Mouse (Mus musculus): ENCODE results near the gene Tbc1d8. TPM values are rescaled to one million over a fixed set of nuclear protein-coding genes. Genes with fewer than 3 reads are reported as not detected.
A peak's percentile ranks its signal among the peaks of the same experiment; 100 is the strongest.

The Tbc1d8 gene
- 14.5 and 18.0 TPM in 2 replicates for polyA plus RNA-seq (2015; fragmentation: Nextera tagmentation; extraction: Ambion mirVana)

- Histone ChIP-seq H3K36me3 (ENCODE audit: insufficient read depth, low read length) (no peaks in the 10 kb centered on the region), H3K27ac (ENCODE audit: low read length) (peak within 1 kb of the TSS; percentile 94), H3K27me3 (replicated peaks; ENCODE audit: insufficient read depth, low read length) (no peaks in the 10 kb centered on the region), H3K9me3 (ENCODE audit: low read length) (no peaks in the 10 kb centered on the region), H3K4me3 (ENCODE audit: low read depth, low read length) (peak within 1 kb of the TSS; percentile 80), H3K4me2 (replicated peaks; ENCODE audit: low read depth, low read length) (peak within 1 kb of the TSS; percentile 86), H3K4me1 (ENCODE audit: insufficient read depth, low read depth, low read length) (0 out of 2 replicates have a peak, but pooled peaks cover 2% of the 10 kb centered on the region), H3K9ac (replicated peaks; ENCODE audit: low read depth) (peak within 1 kb of the TSS; percentile 90)
- peak; percentile 97 for DNase-seq (ENCODE audit: low spot score)
- WGBS = under 1% methylated on average over 73 of the region's 90 CpGs
- peak; percentile 97 for ATAC-seq
- TF ChIP-seq EP300 (IDR thresholded peaks at IDR 0.05) (no peak), CTCF (IDR thresholded peaks at IDR 0.05) (0 out of 2 replicates have a peak, but pooled peaks have one; percentile 2)
Measured at GRCm38 (mm10) chr1:39478057-39478895, at the start of gene Tbc1d8. TSS of gene Tbc1d8 (minus strand) at chr1:39478755.

- DNase-seq (ENCODE audit: low spot score) (no peak), ATAC-seq (no peak)
- Histone ChIP-seq H3K4me2 (replicated peaks; ENCODE audit: low read depth, low read length) (no peak overlapping the region), H3K9me3 (ENCODE audit: low read length) (no peaks in the 10 kb centered on the region), H3K9ac (replicated peaks; ENCODE audit: low read depth) (no peak overlapping the region), H3K36me3 (ENCODE audit: insufficient read depth, low read length) (no peaks in the 10 kb centered on the region), H3K4me1 (ENCODE audit: insufficient read depth, low read depth, low read length) (no peaks in the 10 kb centered on the region), H3K27me3 (replicated peaks; ENCODE audit: insufficient read depth, low read length) (no peaks in the 10 kb centered on the region), H3K4me3 (ENCODE audit: low read depth, low read length) (no peak overlapping the region), H3K27ac (ENCODE audit: low read length) (no peak overlapping the region)
- WGBS = 77% methylated on average over 6 of the region's 6 CpGs
- TF ChIP-seq CTCF (IDR thresholded peaks at IDR 0.05) (no peak), EP300 (IDR thresholded peaks at IDR 0.05) (no peak)
Measured at GRCm38 (mm10) chr1:39528319-39528718, 49.8 kb upstream of the Tbc1d8 start.

- ATAC-seq (peak; percentile 65; the same call in 1 of the 2 replicates), DNase-seq (ENCODE audit: low spot score) (peak; percentile 83)
- no peak overlapping the region for H3K4me2 ChIP-seq (replicated peaks; ENCODE audit: low read depth, low read length)
- no peaks in the 10 kb centered on the region for H3K36me3 ChIP-seq (ENCODE audit: insufficient read depth, low read length)
- TF ChIP-seq EP300 (IDR thresholded peaks at IDR 0.05) = no peak
- peak; percentile 91 for TF ChIP-seq CTCF (IDR thresholded peaks at IDR 0.05)
- no peaks in the 10 kb centered on the region for H3K27me3 ChIP-seq (replicated peaks; ENCODE audit: insufficient read depth, low read length)
- no peak overlapping the region for H3K9ac ChIP-seq (replicated peaks; ENCODE audit: low read depth)
- H3K9me3 ChIP-seq (ENCODE audit: low read length) = no peaks in the 10 kb centered on the region
- H3K4me1 ChIP-seq (ENCODE audit: insufficient read depth, low read depth, low read length) = no peaks in the 10 kb centered on the region
- WGBS = 11% methylated on average over 7 of the region's 7 CpGs
- no peak overlapping the region for H3K4me3 ChIP-seq (ENCODE audit: low read depth, low read length)
- H3K27ac ChIP-seq (ENCODE audit: low read length) = no peak overlapping the region
Measured at GRCm38 (mm10) chr1:39527432-39527831, 48.9 kb upstream of the Tbc1d8 start.

- Histone ChIP-seq H3K4me2 (replicated peaks; ENCODE audit: low read depth, low read length) (no peak overlapping the region), H3K9me3 (ENCODE audit: low read length) (no peaks in the 10 kb centered on the region), H3K27ac (ENCODE audit: low read length) (no peak overlapping the region), H3K9ac (replicated peaks; ENCODE audit: low read depth) (no peak overlapping the region), H3K36me3 (ENCODE audit: insufficient read depth, low read length) (no peaks in the 10 kb centered on the region), H3K4me3 (ENCODE audit: low read depth, low read length) (no peak overlapping the region), H3K4me1 (ENCODE audit: insufficient read depth, low read depth, low read length) (no peaks in the 10 kb centered on the region), H3K27me3 (replicated peaks; ENCODE audit: insufficient read depth, low read length) (no peaks in the 10 kb centered on the region)
- 76% methylated on average over 9 of the region's 9 CpGs for WGBS
- DNase-seq (ENCODE audit: low spot score) (no peak), ATAC-seq (no peak)
- TF ChIP-seq CTCF (IDR thresholded peaks at IDR 0.05) (no peak), EP300 (IDR thresholded peaks at IDR 0.05) (no peak)
Measured at GRCm38 (mm10) chr1:39526371-39527167, 48.0 kb upstream of the Tbc1d8 start.

- Histone ChIP-seq H3K9me3 (ENCODE audit: low read length) (no peaks in the 10 kb centered on the region), H3K4me3 (ENCODE audit: low read depth, low read length) (no peak overlapping the region), H3K36me3 (ENCODE audit: insufficient read depth, low read length) (no peaks in the 10 kb centered on the region), H3K27ac (ENCODE audit: low read length) (no peak overlapping the region), H3K4me2 (replicated peaks; ENCODE audit: low read depth, low read length) (no peak overlapping the region), H3K4me1 (ENCODE audit: insufficient read depth, low read depth, low read length) (no peaks in the 10 kb centered on the region), H3K27me3 (replicated peaks; ENCODE audit: insufficient read depth, low read length) (no peaks in the 10 kb centered on the region), H3K9ac (replicated peaks; ENCODE audit: low read depth) (no peak overlapping the region)
- ATAC-seq = peak; percentile 40; the same call in 1 of the 2 replicates
- TF ChIP-seq EP300 (IDR thresholded peaks at IDR 0.05) = no peak
- WGBS = 60% methylated on average over 7 of the region's 7 CpGs
- DNase-seq (ENCODE audit: low spot score) = peak; percentile 65
Measured at GRCm38 (mm10) chr1:39525763-39526162, 47.2 kb upstream of the Tbc1d8 start.

- Histone ChIP-seq H3K4me3 (ENCODE audit: low read depth, low read length) (no peak overlapping the region), H3K36me3 (ENCODE audit: insufficient read depth, low read length) (no peaks in the 10 kb centered on the region), H3K9me3 (ENCODE audit: low read length) (no peaks in the 10 kb centered on the region), H3K4me1 (ENCODE audit: insufficient read depth, low read depth, low read length) (no peaks in the 10 kb centered on the region), H3K9ac (replicated peaks; ENCODE audit: low read depth) (no peak overlapping the region), H3K4me2 (replicated peaks; ENCODE audit: low read depth, low read length) (no peak overlapping the region), H3K27ac (ENCODE audit: low read length) (no peak overlapping the region), H3K27me3 (replicated peaks; ENCODE audit: insufficient read depth, low read length) (no peaks in the 10 kb centered on the region)
- DNase-seq (ENCODE audit: low spot score) (peak; percentile 58), ATAC-seq (0 out of 2 replicates have a peak, but pooled peaks have one; percentile 37)
- WGBS = 22% methylated on average over 5 of the region's 5 CpGs
- TF ChIP-seq CTCF (IDR thresholded peaks at IDR 0.05) = peak; percentile 79
- no peak for TF ChIP-seq EP300 (IDR thresholded peaks at IDR 0.05)
Measured at GRCm38 (mm10) chr1:39522519-39522918, 44.0 kb upstream of the Tbc1d8 start.
